Mouse (Mus musculus) adrenal gland, adult 8-10 months (tissue): ENCODE measurements around the gene Mtf1. TPM values are rescaled to one million over a fixed set of nuclear protein-coding genes. Genes with fewer than 3 reads are reported as not detected.
A peak's percentile ranks its signal among the peaks of the same experiment; 100 is the strongest.

Source experiments
- DNase-seq: peaks from one replicate; pipeline ENCODE4 v3.0.0; 2022
- total RNA-seq, 4 experiments: library from RNA; stranded (reverse); gene quantifications; 2 replicates each; pipeline ENCODE4 v1.2.4; 2022

Gene Mtf1
- total RNA-seq, 4 experiments from 2014 or later, result 24.8 to 33.8 (median 28.5) TPM

- no peak for DNase-seq
These were observed 54.4 kb downstream of the Mtf1 start for GRCm38 (mm10) chr4:124856294-124856693.

- peak; percentile 85 for DNase-seq
These were observed 56.5 kb downstream of the Mtf1 start for GRCm38 (mm10) chr4:124858370-124858769.

GRCm38 (mm10) chr4:124860446-124860845, 58.5 kb downstream of the Mtf1 start:
- peak; percentile 63 for DNase-seq

GRCm38 (mm10) chr4:124861283-124862188, 59.6 kb downstream of the Mtf1 start, which contains the start of gene Maneal:
TSS of gene Maneal (minus strand) at chr4:124862171.
- no peak for DNase-seq

GRCm38 (mm10) chr4:124872719-124873118, 70.8 kb downstream of the Mtf1 start:
- no peak for DNase-seq

- DNase-seq, result no peak
These were observed 78.7 kb downstream of the Mtf1 start, which contains the start of gene Epha10 for GRCm38 (mm10) chr4:124880599-124880998. TSS of gene Epha10 (plus strand) at chr4:124880899.

- no peak for DNase-seq
These were observed 79.5 kb downstream of the Mtf1 start for GRCm38 (mm10) chr4:124881341-124881908.

GRCm38 (mm10) chr4:124882151-124882729, 80.3 kb downstream of the Mtf1 start:
- no peak for DNase-seq

- DNase-seq, result no peak
These were observed 86.8 kb downstream of the Mtf1 start for GRCm38 (mm10) chr4:124888702-124889101.

- no peak for DNase-seq
These were observed 88.0 kb downstream of the Mtf1 start for GRCm38 (mm10) chr4:124889935-124890334.

GRCm38 (mm10) chr4:124890831-124891230, 88.9 kb downstream of the Mtf1 start:
- DNase-seq, result no peak

- DNase-seq, result no peak
These were observed 91.9 kb downstream of the Mtf1 start for GRCm38 (mm10) chr4:124893769-124894168.

- no peak for DNase-seq
These were observed 92.9 kb downstream of the Mtf1 start for GRCm38 (mm10) chr4:124894508-124895428.

GRCm38 (mm10) chr4:124898428-124898827, 96.5 kb downstream of the Mtf1 start:
- DNase-seq, result no peak

Other genes with a start within 250 kb of the Mtf1 start
- not detected for gene 3100002H09Rik, start 191.3 kb upstream of the Mtf1 start, total RNA-seq
- under 1 TPM; 0.06 to 0.15 (median 0.11) TPM for gene Pou3f1, start 145.3 kb upstream of the Mtf1 start, total RNA-seq
- 10 to 100 TPM; 31.2 to 40.7 (median 34.4) TPM for gene Utp11, start 108.5 kb upstream of the Mtf1 start, total RNA-seq
- gene Fhl3, start 101.4 kb upstream of the Mtf1 start, total RNA-seq, result 10 to 100 TPM in 2 of 4 experiments, 1 to 10 TPM in 2; 5.5 to 12.8 (median 8.9) TPM
- 10 to 100 TPM; 33.5 to 42.5 (median 37.2) TPM for gene Sf3a3, start 87.3 kb upstream of the Mtf1 start, total RNA-seq
- 10 to 100 TPM; 24.9 to 36.2 (median 29.7) TPM for gene Inpp5b, start 60.3 kb upstream of the Mtf1 start, total RNA-seq
- 10 to 100 TPM; 40.9 to 53.4 (median 43.2) TPM for gene Yrdc, start 48.6 kb downstream of the Mtf1 start, total RNA-seq
- 10 to 100 TPM; 45.1 to 51.4 (median 49.2) TPM for gene 1110065P20Rik, start 49.1 kb downstream of the Mtf1 start, total RNA-seq
- gene Maneal, start 60.1 kb downstream of the Mtf1 start, total RNA-seq, result 1 to 10 TPM; 6.4 to 7.2 (median 6.8) TPM
- 1 to 10 TPM; 2.9 to 4.3 (median 3.8) TPM for gene Epha10, start 78.8 kb downstream of the Mtf1 start, total RNA-seq
- gene 9930104L06Rik, start 134.9 kb downstream of the Mtf1 start, total RNA-seq, result 10 to 100 TPM; 13.8 to 22.7 (median 21.0) TPM
- 1 to 10 TPM; 1.9 to 3.2 (median 2.2) TPM for gene Cdca8, start 137.2 kb downstream of the Mtf1 start, total RNA-seq
- gene Rspo1, start 184.3 kb downstream of the Mtf1 start, total RNA-seq, result 1 to 10 TPM; 4.4 to 6.3 (median 6.0) TPM
- gene Gnl2, start 214.5 kb downstream of the Mtf1 start, total RNA-seq, result 10 to 100 TPM; 40.2 to 71.5 (median 55.5) TPM